Mouse (Mus musculus): ENCODE results near the gene Msh6.
"Not testable (repeated sequence)": the region's sequence is repeated elsewhere in the genome, so short reads cannot be mapped to it uniquely, and the experiment has no call there.

The Msh6 gene

DNA sequence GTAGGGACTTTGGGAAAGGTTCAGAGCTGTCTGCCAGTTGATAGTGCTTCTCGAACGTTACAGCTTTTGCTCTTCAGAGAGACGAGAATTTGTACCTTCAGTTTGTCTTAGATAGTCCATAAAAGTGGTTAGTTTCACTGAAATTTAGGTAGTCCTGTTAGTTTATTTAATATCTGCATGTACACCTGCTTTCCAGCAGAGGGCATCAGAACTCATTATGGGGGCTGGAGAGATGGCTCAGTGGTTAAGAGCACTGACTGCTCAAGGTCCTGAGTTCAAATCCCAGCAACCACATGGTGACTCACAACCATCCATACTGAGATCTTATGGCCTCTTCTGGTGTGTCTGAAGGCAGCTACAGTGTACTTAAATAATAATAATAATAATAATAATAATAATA lies 7.2 kb downstream of the Msh6 start:
- DNase-seq (ENCODE audit: low spot score): no peak

DNA sequence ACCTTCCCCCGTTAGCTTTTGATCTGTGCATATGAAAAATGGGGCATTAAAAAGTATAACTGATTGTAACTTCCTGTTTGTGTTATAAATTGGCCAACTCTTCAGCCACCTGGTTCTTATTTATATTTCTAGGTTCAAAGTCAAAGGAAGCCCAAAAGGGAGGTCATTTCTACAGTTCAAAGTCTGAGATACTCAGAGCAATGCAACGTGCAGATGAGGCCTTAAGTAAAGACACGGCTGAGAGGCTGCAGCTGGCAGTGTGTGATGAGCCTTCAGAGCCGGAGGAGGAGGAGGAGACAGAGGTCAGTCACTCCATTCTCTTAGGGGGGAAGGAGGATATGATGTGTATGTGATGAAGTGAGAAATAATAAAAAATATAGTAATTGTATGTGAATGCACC lies 8.5 kb downstream of the Msh6 start:
- no peak for DNase-seq (ENCODE audit: low spot score)

DNA sequence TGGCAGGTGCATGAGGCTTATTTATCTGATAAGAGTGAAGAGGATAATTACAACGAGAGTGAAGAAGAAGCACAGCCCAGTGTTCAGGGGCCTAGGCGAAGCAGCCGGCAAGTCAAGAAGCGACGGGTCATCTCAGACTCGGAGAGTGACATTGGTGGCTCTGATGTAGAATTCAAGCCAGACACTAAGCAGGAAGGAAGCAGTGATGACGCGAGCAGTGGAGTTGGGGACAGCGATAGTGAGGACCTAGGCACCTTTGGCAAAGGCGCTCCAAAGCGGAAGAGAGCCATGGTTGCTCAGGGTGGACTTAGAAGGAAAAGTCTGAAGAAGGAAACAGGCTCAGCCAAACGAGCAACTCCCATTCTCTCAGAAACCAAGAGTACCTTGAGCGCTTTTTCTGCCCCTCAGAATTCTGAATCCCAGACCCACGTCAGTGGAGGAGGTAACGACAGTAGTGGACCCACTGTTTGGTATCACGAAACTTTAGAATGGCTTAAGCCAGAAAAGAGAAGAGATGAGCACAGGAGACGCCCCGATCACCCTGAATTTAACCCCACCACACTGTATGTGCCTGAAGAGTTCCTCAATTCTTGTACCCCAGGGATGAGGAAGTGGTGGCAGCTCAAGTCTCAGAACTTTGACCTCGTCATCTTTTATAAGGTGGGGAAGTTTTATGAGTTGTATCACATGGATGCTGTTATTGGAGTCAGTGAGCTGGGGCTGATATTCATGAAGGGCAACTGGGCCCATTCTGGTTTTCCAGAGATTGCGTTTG lies 9.8 kb downstream of the Msh6 start:
- DNase-seq (ENCODE audit: low spot score): no peak

DNA sequence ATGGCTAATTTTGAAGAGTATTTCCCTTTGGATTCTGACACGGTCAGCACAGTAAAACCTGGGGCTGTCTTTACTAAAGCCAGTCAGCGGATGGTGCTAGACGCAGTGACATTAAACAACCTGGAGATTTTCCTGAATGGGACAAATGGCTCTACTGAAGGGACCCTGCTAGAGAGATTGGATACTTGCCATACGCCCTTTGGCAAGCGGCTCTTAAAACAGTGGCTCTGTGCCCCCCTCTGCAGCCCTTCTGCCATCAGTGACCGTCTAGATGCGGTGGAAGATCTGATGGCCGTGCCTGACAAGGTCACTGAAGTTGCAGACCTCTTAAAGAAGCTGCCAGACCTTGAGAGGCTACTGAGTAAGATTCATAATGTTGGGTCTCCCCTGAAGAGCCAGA lies 11.1 kb downstream of the Msh6 start:
- DNase-seq (ENCODE audit: low spot score): no peak

DNA sequence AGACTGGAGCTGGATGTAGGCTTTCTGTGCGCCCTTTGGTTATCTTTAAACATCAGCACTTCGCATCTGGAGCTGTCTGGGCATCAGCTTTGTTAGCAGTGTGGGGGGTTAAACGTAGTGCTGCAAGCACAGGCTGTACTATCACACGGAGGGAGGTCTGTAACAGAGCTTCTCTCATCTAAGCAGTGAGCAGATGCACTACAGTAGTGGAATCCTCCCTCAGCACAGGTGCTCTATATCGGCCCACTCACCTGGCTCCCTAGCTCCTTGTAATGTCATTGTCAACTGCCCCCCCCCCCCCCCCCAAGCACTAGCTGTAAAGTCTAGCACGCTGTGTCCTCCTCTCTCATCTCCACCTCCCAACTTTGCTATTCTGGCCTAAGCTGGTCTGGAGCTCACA lies 12.6 kb downstream of the Msh6 start:
- DNase-seq (ENCODE audit: low spot score): no peak

DNA sequence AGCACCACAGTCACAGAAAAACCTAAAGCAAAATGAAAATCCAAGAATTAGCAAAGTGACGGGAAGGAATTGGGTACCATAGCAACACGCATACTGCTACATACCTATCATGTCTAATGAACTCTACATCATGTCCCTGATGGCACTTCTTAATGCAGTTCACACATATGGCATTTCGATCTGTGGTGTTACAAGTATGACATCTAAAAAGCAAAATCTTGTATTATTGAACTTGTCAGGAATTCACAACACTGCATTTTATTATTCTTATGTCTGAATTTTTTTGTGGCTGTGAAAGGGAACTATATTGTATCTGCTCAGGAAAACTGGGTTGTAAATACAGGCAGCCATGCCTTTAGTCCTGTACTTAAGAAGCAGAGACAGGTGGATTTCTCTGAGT lies 17.3 kb downstream of the Msh6 start:
- DNase-seq (ENCODE audit: low spot score): no peak

DNA sequence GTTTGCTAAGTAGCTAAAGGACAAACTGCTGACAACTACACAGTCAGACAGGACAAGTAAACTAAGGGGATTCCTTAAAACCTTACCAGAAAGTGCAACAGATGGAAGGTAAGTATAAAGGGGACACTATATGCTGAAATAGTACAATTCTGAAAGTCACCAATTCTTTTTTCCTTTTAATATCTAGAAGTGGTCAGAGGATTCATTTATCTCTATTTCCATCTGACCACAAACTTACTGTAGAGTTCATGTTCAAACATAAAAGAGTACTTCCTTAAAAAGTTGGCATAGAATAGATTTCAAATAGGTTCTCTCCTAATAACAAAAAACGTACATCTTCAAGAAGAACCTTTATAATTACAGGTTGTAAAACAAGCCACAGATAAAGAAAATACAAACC lies 18.5 kb downstream of the Msh6 start:
- no peak for DNase-seq (ENCODE audit: low spot score)

DNA sequence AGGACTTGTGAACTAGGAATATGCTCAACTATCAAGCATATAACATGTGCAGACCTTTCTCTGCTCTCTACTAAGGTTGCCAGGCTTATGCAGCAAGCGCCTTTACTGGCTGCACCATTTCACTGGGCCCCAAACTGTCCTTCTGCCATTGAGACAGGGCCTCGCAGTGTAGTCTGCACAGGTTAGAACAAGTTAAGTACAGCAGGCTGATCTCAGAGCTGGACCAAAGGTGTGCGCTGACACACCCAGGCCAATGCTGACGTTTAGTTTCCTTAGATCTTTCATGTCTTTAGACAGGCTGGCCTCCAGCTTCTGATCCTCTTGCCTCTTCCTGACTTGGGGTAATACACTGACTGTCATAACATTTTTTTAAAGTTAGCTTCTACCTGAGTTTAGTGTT lies 22.9 kb downstream of the Msh6 start:
- DNase-seq (ENCODE audit: low spot score): no peak

DNA sequence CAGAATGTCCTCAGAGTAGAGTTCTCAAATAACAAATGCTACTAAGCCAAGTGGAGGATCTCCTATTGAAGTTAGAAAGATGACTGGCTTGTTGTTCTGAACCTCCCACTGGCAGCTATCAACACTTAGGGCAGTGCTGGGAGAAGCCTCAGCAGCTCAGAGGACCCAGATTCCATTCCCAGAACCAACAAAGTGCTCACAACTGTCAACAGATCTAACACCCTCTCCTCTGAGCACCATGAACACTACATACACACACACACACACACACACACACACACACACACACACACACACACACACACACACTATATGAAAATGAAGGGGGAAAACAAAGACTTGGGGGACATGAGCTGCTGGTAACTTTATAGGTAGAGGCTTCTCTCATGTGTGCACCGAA lies 30.0 kb downstream of the Msh6 start:
- no peak for DNase-seq (ENCODE audit: low spot score)

DNA sequence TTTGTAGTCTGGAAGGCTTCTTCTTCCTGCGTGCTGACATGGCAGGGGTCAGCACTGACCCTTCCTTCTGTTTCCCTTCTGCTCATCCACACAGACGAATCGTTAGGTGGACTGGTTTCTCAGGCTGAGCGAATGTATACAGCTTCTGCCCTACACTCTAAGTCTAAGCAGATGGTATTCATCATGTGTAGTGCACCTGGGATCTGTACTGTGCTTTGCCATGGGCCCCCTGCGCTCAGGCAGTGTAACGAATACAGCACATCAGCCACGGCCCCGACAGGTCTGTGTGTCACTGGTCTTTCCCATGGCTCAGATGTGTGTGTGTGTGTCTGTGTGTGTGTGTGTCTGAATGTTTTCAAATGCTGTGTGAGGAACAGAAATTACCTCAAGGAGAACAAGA lies 32.1 kb downstream of the Msh6 start:
- no peak for DNase-seq (ENCODE audit: low spot score)

DNA sequence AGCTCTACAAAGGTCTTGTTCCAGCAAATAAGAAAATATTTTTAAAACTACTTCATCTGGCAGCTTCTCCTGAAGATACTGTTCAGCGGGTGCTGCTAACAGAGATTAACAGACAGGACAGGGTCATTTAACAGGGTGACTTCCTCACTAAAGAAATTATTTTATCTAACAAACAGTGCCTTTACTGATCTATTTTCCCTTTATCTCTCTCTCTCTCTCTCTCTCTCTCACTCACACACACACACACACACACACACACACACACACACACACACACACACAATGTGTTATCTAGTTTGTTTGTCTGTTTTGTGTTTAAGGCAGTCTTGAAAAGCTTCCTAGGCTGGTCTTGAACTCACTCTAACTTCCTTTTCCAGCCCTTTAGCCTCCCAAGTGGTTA lies 39.6 kb downstream of the Msh6 start:
- DNase-seq (ENCODE audit: low spot score): no peak

DNA sequence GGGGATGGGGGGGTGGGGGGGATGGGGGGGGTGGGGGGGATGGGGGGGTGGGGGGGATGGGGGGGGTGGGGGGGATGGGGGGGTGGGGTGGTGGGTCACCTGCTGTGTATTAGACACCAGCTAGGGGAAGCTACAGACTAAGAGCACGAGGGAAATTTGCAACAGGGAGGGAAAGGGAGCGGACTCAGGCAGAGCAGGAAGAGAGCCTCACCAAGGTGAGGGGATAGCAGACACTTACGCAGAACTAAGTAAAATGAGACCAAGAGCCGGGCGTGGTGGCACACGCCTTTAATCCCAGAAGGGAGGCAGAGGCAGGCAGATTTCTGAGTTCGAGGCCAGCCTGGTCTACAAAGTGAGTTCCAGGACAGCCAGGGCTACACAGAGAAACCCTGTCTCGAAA lies 41.2 kb downstream of the Msh6 start:
- DNase-seq (ENCODE audit: low spot score): not testable (repeated sequence)

DNA sequence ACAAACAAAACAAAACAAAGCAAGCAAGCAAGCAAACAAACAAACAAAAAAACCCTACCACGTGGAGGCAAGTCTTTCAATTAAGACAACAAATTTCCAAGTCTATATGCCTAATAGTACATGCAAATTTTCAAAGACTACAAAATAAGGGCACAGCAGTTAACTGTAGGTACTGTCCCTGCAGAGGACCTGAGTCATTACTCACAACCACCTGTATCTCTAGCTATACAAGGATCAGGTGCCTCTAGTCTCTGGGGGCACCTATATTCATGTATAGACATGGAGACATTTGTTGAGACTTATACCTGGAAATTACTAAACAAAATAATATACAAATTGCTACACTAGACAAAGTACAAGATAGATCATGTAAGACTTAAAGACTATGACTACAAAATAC lies 49.1 kb downstream of the Msh6 start:
- DNase-seq (ENCODE audit: low spot score): no peak

DNA sequence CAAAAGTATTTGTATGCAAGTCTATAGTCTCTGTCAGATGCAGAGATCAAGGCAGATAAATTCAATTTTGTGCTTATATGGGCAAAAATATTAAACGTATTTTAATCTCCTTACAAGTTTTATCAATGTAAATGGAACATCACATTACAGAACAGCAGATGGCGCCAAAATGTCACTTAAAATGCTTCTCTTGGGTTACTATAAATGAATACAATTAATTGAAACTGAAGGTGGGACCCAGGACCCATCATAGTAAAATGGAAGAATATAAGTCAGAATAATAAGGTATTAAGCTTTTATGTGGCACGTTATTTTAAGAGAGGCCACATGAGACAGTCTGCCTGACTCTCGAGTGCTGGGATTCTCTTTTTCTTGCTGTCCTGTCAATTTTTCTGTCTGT lies 50.4 kb downstream of the Msh6 start:
- DNase-seq (ENCODE audit: low spot score): no peak

DNA sequence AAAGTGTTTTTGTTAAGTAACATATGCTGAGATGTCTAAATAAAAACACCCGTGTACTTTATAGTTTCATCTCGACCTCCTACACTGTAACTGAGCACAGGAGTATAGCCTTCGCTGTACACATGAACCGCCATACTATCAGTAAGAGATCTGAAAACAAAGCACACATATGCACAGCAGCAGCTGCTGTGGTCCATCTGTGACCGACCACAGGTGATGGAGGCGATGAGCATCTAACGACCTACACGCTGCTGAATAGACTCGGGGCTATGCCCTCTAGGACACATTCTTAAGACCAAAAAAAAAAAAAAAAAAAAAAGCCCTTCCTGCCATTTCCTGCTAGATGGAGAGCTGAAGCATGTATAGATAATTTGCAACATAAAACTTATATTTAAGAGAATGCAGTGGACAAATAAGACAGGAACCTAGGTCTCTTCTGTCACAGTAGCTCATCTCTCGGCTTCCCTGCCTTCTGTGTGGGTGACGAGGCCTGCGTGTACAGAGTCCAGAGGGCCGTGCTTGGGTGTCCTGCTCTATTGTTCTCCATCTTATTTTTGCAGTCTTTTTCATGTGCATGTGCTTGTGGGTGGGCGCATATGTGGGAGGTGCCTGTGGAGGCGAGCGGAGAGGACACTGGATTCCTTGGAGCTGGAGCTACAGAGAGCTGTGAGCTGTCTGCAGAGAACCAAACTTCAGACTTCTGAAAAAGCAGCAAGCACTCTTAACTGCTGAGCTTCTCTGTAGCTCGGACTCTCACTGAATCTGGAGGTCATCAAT lies 54.5 kb downstream of the Msh6 start:
- DNase-seq (ENCODE audit: low spot score): no peak

DNA sequence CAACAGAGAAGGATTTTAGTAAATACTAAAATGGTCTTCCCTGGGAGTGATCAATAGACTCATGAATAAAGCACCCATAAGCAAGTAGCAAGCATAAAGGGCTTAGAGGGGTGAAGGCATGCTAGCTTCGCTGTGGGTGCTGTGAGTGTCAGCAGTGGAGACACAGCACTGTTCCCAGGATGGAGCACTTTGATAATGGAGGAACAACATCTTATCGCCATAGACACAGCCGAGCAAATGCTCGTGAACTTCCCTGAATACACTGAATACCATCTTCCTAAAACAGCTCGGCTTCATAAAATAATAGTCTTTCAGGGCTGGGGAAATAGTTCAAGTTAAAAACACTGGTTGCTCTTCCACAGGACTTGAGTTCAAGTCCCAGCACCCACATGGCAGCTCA lies 56.9 kb downstream of the Msh6 start:
- DNase-seq (ENCODE audit: low spot score): no peak

DNA sequence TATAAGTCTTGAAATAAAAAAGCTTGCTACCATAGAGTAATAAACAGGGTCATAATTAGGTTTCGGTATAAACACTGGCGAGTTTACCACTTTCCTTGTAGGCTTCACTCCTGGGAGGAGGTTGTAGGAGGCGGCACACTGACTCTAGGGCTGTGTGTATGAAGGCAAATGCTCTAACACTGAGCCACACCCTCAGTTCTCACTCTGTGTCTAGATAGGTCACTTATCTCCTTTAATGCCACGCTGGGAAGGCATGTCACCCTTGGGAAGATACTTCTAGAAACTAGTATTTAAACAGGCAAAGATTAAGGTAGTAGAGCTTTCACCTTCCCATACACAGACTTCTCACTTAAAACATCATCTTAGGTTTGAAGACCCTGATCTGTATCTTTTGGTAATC lies 59.6 kb downstream of the Msh6 start:
- no peak for DNase-seq (ENCODE audit: low spot score)
